Mouse (Mus musculus) B cell, adult 67 days (primary cell): ENCODE results near the gene Rab2b. TPM values are rescaled to one million over a fixed set of nuclear protein-coding genes. Genes with fewer than 3 reads are reported as not detected.

Experiments used
- total RNA-seq, 2 experiments: library from RNA; stranded (reverse); gene quantifications; 4 replicates each; pipeline ENCODE4 v1.2.4; 2023

Rab2b gene
- total RNA-seq, result 10 to 100 TPM; 16.8 to 21.7 TPM

DNA sequence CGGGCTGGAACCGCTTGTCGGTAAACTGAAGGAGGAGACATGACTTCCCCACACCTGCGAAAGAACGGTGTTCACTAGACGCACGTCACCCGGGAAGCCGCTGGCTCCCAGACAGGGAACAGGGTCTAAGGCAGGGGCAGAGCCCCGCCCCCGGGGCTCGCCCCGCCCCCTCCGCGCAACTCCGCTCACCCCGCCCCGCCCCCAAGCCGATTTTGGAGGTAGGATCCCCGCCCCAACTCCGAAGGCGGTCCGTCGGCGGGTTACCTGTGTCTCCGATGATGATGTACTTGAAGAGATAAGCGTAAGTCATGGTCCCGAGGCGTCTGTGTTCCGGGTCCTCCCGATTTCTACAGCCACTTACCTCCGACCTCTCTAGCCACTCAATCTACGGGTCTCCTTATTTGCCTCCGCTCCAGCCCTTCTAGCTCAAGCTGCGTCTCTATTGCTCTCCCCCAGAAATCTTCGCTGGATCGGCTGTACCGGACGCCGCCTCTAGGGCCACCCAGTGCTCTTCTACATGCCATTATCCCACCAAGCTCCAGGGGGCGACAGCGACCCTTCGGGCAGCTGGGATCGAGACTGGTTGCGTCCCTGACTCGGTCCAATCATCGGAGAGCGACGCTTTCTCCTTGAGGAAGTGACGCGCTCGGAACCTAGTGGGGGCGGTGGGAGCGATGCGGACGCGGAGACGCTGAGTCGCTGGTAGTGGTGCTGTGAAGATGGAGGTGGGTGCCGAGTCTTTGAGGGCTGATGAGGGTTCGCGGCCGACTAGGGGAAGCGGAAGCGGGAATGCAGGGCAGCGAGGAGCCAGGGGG is at the start of gene Rab2b, which contains the start of gene Tox4:
Gene Rab2b, minus strand, starts transcription at position 614 of the 815 bp plus-strand sequence.
Gene Tox4, plus strand, starts transcription at position 215 of the 815 bp plus-strand sequence.

GRCm38 (mm10) chr14:52327910-52328812 is 48.8 kb upstream of the Rab2b start, which contains the start of gene Sall2:
Gene Sall2 (minus strand): TSS chr14:52328762.

DNA sequence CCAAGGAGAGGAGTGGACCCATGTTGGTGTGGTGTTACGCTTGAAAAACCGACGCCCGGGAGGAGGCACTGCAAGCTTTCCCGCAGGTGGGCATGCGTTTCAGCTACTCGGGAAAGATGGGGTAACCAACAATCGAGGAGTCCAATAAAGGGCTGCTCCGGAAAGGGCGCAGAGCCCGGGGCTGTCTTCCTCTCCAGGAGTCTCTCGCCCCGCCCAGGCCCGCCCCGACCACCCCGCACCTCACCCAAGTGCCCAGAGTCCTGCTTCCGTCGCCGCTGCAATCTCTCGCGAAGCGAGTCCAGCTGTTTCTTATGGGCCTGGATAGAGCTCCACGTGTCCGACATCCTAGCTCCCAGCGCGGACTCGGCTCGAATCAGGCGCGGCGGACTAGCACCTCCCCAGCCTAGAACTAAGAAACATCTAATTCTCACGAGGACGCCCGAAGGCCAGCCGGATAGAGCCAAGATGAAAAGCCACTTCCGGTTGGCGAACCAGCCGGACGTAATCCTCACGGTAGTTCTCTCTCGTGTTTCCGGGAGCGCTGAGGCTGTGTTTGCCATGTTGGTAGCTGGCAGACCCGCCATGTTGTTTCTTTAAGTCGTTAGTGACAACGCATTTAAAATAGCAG is 25.4 kb upstream of the Rab2b start, which contains the start of gene Mettl3:
Gene Mettl3, minus strand, starts transcription at position 485 of the 628 bp plus-strand sequence.

DNA sequence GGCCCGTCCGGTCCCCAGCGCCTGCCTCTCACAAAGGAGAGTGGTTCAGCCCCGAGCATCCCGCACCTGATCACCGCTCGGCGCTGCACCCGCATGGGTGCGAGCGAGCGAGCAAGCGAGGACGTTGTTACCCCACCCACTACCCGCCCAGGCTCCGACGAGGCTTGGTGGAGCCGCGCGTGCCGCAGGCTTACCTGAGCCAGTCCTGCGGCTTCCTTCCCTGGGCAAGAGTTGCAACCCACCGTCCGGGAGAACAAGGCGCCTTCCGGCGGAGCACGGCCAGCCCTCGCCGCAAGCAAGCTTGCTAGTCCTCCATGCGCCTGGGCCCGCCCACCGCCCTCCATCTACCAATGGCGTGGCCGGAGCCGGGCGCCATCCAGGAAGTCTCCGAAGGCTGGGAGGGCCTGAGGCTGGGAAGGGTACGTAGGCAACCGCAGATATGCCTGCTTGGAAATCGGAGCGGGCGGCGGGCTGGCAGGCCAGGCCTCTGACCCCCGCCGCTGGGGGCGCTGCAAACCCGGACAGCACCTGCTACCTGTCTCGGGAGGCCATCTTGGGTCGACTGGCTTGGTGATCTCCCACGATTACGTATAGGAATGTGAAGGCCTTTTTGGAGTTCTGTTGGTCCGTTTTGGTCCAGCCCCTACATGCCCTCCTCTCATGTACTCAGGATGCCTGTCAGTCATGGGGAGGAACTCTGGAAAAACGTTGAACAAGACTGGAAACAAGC is 21.7 kb downstream of the Rab2b start, which contains the start of gene Chd8:
Gene Chd8, minus strand, starts transcription at position 297 of the 730 bp plus-strand sequence.

Other genes starting within 250 kb of the Rab2b start
- not detected for gene Olfr221, start 237.1 kb downstream of the Rab2b start, total RNA-seq
- gene Hnrnpc, start 175.5 kb downstream of the Rab2b start, total RNA-seq, result 100 to 1,000 TPM; 383 to 402 TPM
- 10 to 100 TPM; 43.9 to 52.4 TPM for gene Rpgrip1, start 168.8 kb downstream of the Rab2b start, total RNA-seq
- gene Supt16, start 82.1 kb downstream of the Rab2b start, total RNA-seq, result 10 to 100 TPM; 74.7 to 77.2 TPM
- 100 to 1,000 TPM; 291 to 342 TPM for gene Chd8, start 21.8 kb downstream of the Rab2b start, total RNA-seq
- gene Tox4, start 399 bp downstream of the Rab2b start, total RNA-seq, result 100 to 1,000 TPM; 110 to 120 TPM
- 10 to 100 TPM; 73.7 to 98.8 TPM for gene Mettl3, start 25.6 kb upstream of the Rab2b start, total RNA-seq
- under 1 TPM in 1 of 2 experiments, not detected in 1; 0.09 TPM for gene Sall2, start 49.2 kb upstream of the Rab2b start, total RNA-seq
- not detected for gene Olfr1513, start 76.9 kb upstream of the Rab2b start, total RNA-seq
- not detected for gene Olfr1512, start 99.6 kb upstream of the Rab2b start, total RNA-seq
- not detected for gene Olfr1511, start 117.8 kb upstream of the Rab2b start, total RNA-seq
- not detected for gene Olfr1510, start 134.8 kb upstream of the Rab2b start, total RNA-seq
- not detected for gene Olfr1509, start 163.4 kb upstream of the Rab2b start, total RNA-seq
- gene Olfr1508, start 187.9 kb upstream of the Rab2b start, total RNA-seq, result not detected
- not detected for gene Olfr1507, start 216.2 kb upstream of the Rab2b start, total RNA-seq